Mouse (Mus musculus): ENCODE results near the gene Smco4.

Gene Smco4

GRCm38 (mm10) chr9:15509363-15509762, 16.1 kb downstream of the Smco4 start:
- DNase-seq, result no peak

GRCm38 (mm10) chr9:15510557-15511310, 17.5 kb downstream of the Smco4 start:
- peak; percentile 65 for DNase-seq

DNA sequence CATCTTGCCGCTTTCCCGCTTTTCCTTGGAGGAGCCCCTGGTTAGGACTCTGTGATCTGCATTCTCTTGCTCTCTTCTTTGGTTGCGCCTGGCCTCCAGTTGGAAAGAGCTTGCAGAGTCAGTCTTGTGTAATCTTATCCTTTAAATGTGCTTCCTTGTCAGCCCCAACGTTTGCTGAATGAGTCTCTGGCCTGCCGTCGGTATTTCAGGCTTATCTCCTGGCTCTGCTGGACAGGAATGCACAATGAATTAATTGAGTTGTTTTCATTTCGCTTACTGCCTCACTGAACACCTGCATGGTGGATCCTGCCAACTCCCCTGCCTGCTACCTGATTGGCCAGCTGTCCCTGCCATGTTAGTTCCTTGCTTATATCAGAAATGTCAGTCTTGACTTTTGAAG, 19.7 kb downstream of the Smco4 start:
- no peak for DNase-seq

DNA sequence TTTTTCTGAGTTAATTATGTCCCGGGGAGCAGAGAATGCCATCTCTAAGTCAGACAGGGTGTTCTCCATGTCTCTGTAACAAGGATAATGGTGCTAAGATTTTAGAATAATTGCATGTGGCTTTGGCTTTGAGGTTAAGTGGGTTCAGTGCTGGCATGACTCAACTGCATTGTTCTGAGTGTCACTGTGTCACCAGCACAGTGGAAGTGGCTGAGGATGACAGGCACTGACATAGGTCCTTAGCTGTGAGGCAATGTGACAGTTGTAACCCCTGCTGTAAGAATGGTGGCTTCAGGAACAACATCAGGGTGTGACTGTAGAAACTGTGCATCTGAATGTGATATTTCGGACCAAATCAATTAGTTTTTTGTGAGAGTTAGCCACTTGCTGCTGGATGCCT, 22.8 kb downstream of the Smco4 start:
- no peak for DNase-seq

- no peak for DNase-seq
Observed at GRCm38 (mm10) chr9:15517979-15518378, 24.7 kb downstream of the Smco4 start.

DNA sequence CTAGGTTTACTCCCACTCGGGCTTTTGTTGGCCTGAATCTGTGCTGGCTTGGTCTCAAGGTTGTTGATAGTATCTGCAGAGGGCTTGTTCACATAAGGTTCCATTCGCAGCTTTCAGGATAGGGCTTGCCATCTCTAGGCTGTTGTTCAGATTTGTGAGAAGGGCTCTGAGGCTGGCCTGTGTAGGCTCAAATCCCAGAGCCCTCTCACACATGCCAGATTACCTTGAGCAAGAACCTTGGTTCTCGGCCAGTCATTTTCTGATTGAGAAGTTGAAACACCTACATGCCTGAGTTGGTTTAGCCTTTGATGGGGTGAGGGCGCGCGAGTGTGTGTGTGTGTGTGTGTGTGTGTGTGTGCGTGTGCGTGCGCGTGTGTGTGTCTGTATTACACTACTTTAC, 29.1 kb downstream of the Smco4 start:
- no peak for DNase-seq

- no peak for DNase-seq
Observed at GRCm38 (mm10) chr9:15522887-15523286, 29.7 kb downstream of the Smco4 start.

DNA sequence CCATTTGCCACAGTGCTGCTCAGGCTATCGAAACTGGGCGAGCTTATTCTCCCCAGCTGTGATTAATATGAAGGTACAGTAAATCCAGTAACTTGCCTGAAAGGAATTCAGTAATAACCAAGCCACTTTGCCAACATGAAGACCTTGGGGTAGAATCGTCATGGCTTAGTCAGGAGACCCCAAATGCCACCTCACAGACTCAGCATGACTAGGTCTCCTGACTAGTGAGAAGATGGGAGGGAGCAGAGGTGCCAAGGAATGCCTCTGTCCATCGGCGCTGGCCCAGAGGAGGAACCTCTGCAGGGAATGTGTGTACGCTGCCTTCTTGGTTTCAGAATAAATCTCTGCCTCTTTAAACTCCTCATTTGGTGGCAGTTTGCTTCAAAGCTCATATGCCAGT, 30.4 kb downstream of the Smco4 start:
- DNase-seq, result no peak

DNA sequence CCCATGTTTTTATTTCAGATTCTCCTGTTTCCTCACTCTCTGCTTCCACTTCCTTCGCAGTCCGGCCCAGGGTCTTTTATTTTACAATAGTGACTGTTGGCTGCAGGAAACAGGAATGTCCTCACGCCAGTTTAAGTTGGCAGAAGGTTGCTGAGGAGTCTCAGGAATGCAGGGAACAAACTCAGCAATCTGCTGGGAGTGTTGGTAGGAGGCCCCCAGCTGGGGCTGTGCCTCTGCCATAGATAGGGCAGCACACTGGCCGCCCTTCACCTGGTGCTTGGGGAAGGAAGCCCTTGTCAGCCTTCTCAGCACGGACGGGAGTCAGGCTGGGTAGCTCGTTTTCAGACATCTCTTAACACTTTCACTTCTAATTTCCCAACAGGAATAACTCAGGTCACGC, 32.0 kb downstream of the Smco4 start:
- no peak for DNase-seq

DNA sequence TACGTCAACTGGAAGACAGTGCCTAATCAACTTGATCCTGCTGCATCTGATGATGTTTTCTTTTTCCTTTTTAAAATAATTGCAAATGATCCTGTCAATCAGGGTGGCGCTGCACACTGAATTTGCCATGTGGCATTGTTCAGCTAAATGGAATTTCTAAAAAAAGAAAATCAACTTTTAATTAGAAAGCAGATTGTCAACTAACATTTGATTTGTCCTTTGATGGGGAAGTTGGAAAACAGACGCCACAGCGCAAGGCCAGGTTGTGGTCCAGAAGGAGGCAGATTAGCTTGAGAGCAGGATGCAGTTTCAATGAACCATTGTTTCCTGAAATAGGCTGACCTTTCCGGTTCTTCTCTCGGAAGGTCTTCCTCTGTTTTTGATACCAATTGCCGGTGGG, 33.3 kb downstream of the Smco4 start:
- DNase-seq, result peak; percentile 36

- DNase-seq, result peak; percentile 59
Observed at GRCm38 (mm10) chr9:15527846-15528245, 34.6 kb downstream of the Smco4 start.

- DNase-seq, result no peak
Observed at GRCm38 (mm10) chr9:15528368-15528767, 35.1 kb downstream of the Smco4 start.

DNA sequence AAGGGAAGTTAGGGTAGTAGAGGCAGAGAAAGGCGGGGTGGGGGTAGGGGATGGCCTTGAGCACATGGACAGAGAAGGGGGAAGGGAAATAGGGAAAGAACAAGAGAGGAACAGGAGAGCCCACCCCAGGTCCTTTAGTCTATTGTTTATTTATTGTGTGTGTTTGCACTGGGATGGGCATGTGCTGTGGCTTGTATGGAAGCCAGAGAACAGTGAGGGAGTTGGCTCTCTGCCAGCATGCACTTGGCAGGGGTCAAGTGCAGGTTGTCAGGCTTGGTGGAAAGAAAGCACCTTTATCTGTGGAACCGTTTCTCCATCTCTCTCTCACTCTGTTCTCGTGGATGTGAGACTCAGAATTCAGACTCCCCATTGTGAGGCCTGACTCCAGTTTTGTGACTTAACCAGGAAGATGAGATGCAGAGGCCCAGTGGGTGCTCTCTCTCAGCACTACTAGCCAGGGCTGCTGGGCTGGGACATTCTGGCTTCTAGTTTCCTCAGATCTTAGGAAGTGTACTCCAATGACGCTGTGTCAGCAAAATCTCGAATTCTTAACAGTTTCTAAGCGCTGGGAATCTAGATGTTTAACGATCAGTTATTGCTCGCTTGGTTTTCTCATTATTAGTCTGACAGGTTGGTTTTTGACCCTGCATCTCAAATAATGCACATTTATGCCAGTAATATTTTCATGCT, 36.2 kb downstream of the Smco4 start:
- DNase-seq, result peak; percentile 71

DNA sequence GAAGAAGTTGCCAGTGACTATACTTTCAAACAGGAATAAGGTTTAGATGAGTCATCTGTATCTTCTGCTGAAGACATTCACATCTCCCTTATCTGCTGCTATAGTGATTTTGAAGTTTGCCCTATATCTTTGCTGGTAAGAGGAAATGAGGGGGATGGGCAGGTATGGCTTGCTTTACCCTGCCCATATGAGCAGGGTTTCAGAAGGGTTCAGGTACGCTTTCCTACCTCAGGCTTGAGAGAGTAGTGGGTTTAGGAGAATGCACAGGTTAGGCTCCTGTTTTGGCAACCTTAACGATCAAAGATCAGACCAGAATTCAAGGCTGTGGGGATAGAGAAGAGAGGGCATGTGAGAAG, 36.7 kb downstream of the Smco4 start:
- DNase-seq, result no peak

DNA sequence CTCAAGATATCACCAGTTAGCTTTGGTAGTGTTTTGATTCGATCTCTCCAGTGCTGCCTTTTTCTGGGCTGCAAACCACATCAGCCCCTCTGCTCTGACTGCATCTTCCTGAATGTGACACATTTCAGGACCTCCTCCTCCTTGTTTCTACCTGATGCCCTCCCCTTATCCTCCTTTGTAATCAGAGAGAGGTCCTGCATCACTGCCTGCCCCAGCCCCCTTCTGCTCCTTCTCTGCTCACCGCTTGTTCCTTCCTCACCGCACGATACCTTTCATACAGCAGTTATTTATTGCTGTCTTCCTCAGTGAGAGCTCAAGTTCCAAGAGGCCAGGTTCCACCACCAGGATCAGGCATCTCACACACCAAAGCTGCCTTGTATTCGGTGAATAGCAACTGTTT, 38.0 kb downstream of the Smco4 start:
- no peak for DNase-seq

GRCm38 (mm10) chr9:15533336-15534070, 40.3 kb downstream of the Smco4 start:
- DNase-seq, result peak; percentile 74

DNA sequence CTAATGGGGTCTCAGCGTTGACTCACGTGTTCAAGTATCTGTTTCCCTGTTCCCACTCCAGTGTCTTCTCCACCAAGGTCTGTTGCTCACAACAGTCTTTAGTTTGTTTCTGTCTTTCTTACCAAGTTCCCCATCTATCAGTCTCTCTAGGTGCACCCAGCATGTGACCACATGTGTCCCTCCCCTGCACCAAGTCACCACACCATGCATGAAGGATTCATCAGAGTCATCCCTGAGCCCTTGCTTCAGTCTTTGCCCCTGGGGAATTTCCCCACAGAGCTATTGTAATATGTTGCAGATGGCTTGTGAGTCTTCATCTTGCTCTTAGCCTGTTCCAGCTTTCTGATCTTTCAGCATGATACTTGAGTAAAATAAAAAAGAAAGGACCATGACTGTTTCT, 40.9 kb downstream of the Smco4 start:
- no peak for DNase-seq

- peak; percentile 36 for DNase-seq
Observed at GRCm38 (mm10) chr9:15535418-15535817, 42.2 kb downstream of the Smco4 start.

GRCm38 (mm10) chr9:15536861-15537426, 43.7 kb downstream of the Smco4 start:
- DNase-seq, result no peak

DNA sequence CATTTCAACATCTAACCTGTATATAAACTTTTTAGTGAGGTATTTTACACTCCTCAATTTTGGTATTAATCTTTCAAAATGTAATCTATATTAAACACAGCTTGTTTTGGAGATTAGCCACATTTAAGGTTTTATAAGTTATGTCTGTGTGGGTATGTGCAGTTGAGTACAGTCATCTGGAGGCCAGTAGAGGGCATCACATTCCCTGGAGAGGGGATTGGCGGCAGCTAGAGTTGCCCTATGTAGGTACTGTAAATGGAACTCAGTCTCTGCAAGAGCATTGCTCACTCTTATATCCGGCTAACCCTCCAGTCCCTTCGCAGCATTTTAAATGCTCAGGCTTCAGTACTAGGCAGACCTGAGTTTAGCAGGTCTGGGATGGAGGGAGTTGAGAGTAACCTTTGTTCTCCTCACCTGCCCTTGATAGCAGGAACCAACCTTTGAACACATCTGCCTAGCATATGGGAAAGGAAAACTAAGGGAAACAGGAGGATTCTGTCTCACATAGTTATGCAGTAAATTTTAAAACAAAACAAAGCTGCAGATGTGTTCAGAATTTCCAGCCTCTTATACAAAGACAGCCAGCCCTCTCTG, 44.3 kb downstream of the Smco4 start:
- no peak for DNase-seq

- no peak for DNase-seq
Observed at GRCm38 (mm10) chr9:15538979-15539533, 45.8 kb downstream of the Smco4 start.

DNA sequence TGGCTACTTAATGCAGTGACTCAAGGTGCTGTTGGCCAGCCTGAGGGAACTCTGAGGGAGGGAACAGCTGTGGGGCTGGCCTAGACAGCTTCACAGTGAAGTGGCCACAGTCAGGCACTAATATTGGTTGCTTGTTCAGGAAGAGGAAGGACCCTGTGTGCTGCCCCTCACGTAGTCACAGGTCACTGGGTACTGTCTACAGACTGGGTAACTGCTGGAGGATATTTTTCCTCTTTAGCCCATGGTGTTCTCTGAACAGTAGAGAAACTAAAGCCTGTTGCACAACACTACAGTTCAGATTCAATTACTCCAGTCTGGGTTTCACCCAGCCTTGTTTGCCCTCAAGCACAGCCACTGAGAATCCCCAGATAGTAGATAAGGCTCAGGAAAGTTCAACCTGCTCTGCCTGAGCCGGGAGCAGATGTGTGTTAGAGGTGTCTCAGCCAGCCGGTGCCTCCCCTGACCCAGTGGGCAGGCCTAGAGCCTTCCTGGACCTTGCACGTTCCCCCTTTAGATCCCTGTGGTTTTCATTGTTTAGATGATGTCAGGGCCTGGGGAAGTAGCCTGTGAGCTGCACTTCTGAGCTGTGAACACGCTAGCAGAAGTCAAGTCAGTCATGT, 48.6 kb downstream of the Smco4 start:
- no peak for DNase-seq

All from retina, postnatal 1 day (tissue).